Mouse (Mus musculus) liver, postnatal 0 days (tissue): Measurements from ENCODE around the gene Nfix. TPM values are rescaled to one million over a fixed set of nuclear protein-coding genes. Genes with fewer than 3 reads are reported as not detected.

Experiments
- ATAC-seq: fragments of 200-750 bp; cut with Nextera tagmentation; 2 replicates; pipeline ENCODE4 v1.8.0; 2017; ENCODE audit warnings: mild to moderate bottlenecking, moderate library complexity
- DNase-seq: peaks from one replicate; pipeline ENCODE4 v3.0.0-alpha.2; 2016
- H3K27ac ChIP-seq: fragments of 300-500 bp; sonication (generic); 2 replicates; pipeline ENCODE4 v1.5.1; 2014; ENCODE audit warnings: antibody characterized with exemption, moderate library complexity, mild to moderate bottlenecking, low read depth
- H3K27me3 ChIP-seq: fragments of 300-500 bp; sonication (generic); 2 replicates; pipeline ENCODE4 v1.6.1; 2014; ENCODE audit warnings: low read length, control low read depth, mixed read lengths; ENCODE audit not compliant: insufficient read depth
- H3K36me3 ChIP-seq: fragments of 300-500 bp; sonication (generic); replicated peaks from 2 replicates; pipeline ENCODE4 v1.6.1; 2014; ENCODE audit warnings: mild to moderate bottlenecking, control low read depth, low read length, moderate library complexity, mixed read lengths; ENCODE audit not compliant: insufficient read depth
- H3K4me1 ChIP-seq: fragments of 300-500 bp; sonication (generic); 2 replicates; pipeline ENCODE4 v1.6.1; 2014; ENCODE audit warnings: antibody characterized with exemption, mild to moderate bottlenecking, control low read depth; ENCODE audit not compliant: insufficient read depth
- H3K4me2 ChIP-seq: fragments of 300-500 bp; sonication (generic); 2 replicates; pipeline ENCODE4 v1.6.1; 2014; ENCODE audit warnings: low read depth, mild to moderate bottlenecking, low read length, moderate library complexity, mixed read lengths
- H3K4me3 ChIP-seq: fragments of 300-500 bp; sonication (generic); 2 replicates; pipeline ENCODE4 v1.5.1; 2014; ENCODE audit warnings: low read depth, low read length
- H3K9ac ChIP-seq: fragments of 300-500 bp; sonication (generic); replicated peaks from 2 replicates; pipeline ENCODE4 v1.6.1; 2014; ENCODE audit warnings: mild to moderate bottlenecking, moderate library complexity
- H3K9me3 ChIP-seq: fragments of 300-500 bp; sonication (generic); 2 replicates; pipeline ENCODE4 v1.6.1; 2016; ENCODE audit warnings: mild to moderate bottlenecking, control low read depth, low read length, mixed read lengths
- CTCF ChIP-seq: sonication (generic); IDR thresholded peaks from 2 replicates; pipeline ENCODE4 v1.5.1; 2016; ENCODE audit warnings: antibody characterized with exemption, low read depth
- EP300 ChIP-seq: IDR thresholded peaks from 2 replicates; pipeline ENCODE4 v1.6.1; 2016; ENCODE audit warnings: antibody characterized with exemption, low read depth, mild to moderate bottlenecking
- WGBS: fragments of 180-500 bp; shearing (Covaris S2); extraction: QIAGEN DNeasy Blood & Tissue Kit; methylation state at CpG from one replicate; pipeline ENCODE4 v1.1.7; 2014; ENCODE audit not compliant: insufficient replicate concordance; 5-methylcytosine and 5-hydroxymethylcytosine counted together
- polyA plus RNA-seq: library from polyadenylated mRNA; unstranded; fragments of >200 nt; fragmentation: Nextera tagmentation; extraction: Ambion mirVana; gene quantifications from 2 replicates; pipeline ENCODE4 v1.2.1, GENCODE M21; 2015

The Nfix gene
- polyA plus RNA-seq, 1 experiment from 2014 or later = 4.7 TPM

DNA sequence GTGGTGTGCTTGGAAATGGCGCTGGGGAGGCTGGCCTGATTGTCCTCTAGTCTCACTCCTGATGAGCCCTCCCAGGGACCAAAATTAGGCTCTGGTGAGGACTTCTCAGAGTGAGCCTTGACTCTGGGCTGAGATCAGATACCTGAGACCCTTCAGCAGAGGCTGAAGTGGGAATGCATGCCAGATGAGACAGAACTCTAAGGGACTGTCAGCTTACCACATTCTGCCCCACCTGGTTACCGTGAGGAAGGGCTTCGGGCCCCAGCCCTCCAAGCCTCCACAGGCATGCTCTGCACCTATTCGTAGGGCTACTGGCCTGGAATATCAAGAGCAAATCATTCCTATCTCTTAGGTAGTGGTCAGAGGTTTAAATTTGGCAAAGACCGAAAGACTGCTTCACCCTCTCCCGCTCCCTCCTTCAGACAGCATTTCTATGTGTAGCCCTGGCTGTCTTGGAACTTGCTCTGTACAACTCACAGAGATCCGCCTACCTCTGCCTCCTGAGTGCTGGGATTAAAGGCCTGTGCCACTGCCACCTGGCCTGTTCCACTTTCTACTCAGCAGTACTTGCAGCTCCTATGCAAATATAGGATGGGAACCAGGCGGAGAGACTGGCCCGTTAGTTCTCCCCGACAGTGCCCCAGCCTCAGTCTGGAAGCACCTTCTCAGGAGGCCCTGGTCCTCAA lies 61.3 kb downstream of the Nfix start:
- no peaks in the 10 kb centered on the region for H3K27me3 ChIP-seq
- ATAC-seq (no peak), DNase-seq (no peak)
- no peak overlapping the region; the same call in 1 of the 2 replicates for H3K27ac ChIP-seq
- H3K9me3 ChIP-seq = no peaks in the 10 kb centered on the region
- H3K4me3 ChIP-seq = no peak overlapping the region
- 78% methylated on average over 10 of the region's 10 CpGs for WGBS
- H3K9ac ChIP-seq = no peak overlapping the region
- H3K4me2 ChIP-seq = no peak overlapping the region
- TF ChIP-seq CTCF = no peak
- no peak for TF ChIP-seq EP300
- H3K4me1 ChIP-seq = peaks cover 23% of the 10 kb centered on the region
- H3K36me3 ChIP-seq = no peaks in the 10 kb centered on the region

DNA sequence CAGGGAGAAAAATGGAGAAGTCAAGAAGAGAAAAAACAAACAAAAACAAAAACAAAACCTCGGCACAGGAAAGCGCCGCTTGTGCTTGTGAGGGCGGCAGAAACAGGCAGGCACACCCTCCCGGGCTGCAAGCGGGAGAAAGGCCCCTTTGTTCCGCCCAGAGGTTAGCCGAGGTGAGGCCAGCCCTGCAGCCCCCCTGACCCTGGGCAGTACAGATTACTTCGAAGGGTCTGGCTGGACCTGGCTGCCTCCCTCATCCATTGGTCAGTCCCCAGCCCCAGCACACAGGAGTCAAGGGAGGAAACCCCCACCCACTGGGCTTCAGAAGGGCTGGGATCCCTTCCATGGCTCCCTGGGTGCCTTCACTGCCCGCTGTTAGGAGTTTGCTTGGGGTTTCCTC lies 61.9 kb downstream of the Nfix start:
- Histone ChIP-seq H3K4me3 (no peak overlapping the region), H3K9ac (0 out of 2 replicates have a peak overlapping the region, but pooled peaks have one; percentile 33), H3K27me3 (no peaks in the 10 kb centered on the region), H3K27ac (no peak overlapping the region), H3K4me1 (peaks cover 18% of the 10 kb centered on the region), H3K4me2 (peak overlapping the region; percentile 58), H3K9me3 (no peaks in the 10 kb centered on the region), H3K36me3 (no peaks in the 10 kb centered on the region)
- ATAC-seq (no peak), DNase-seq (no peak)
- 36% methylated on average over 10 of the region's 10 CpGs for WGBS
- no peak for TF ChIP-seq EP300
- TF ChIP-seq CTCF = no peak

DNA sequence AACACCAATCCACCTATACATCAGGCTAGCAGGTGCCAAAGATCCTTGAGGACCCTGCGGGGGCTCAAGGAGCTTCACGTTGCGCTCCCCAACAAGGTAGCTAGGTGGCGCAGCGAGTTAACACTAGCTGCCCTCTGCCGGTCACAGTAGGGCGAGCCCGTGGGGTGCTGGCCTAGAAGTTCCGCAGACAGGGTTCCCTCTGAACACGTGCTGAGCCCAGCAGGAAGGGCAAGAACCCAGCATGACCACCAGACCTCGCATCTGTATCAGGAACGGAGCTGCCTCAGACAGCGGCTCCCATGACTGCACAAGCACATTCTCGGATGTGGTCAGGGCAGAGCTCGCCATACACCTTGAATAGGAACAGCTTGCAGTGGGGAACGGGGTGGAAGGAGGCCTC lies 62.5 kb downstream of the Nfix start:
- WGBS = 2% methylated on average over 16 of the region's 16 CpGs
- H3K27ac ChIP-seq = no peak overlapping the region
- ATAC-seq (peak; percentile 82), DNase-seq (peak; percentile 88)
- no peaks in the 10 kb centered on the region for H3K36me3 ChIP-seq
- TF ChIP-seq EP300 (no peak), CTCF (peak; percentile 100)
- peaks cover 13% of the 10 kb centered on the region for H3K4me1 ChIP-seq
- no peaks in the 10 kb centered on the region for H3K9me3 ChIP-seq
- H3K27me3 ChIP-seq = no peaks in the 10 kb centered on the region
- peak overlapping the region; percentile 58 for H3K4me2 ChIP-seq
- H3K9ac ChIP-seq = 0 out of 2 replicates have a peak overlapping the region, but pooled peaks have one; percentile 33
- H3K4me3 ChIP-seq = no peak overlapping the region

DNA sequence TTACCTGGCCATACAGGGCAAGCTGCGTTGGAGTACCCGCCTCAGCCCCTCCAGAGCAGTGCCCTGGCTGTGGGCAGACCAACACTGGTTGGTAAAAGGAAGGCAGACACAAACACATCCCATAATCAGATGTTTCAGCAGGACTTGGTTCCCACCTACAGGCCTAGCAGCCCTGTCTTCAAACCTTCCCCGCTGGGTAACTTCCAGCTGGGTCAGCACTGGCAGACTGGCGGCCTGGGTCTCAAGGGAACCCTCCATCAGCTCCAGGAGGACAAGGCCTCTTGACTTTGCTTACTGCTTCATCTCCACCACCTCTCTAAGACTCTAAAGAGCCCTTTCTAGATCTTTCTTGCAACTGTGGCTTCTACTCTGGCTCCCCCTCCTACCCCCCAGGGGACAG lies 63.6 kb downstream of the Nfix start:
- Histone ChIP-seq H3K4me3 (no peak overlapping the region), H3K9ac (no peak overlapping the region), H3K27ac (no peak overlapping the region), H3K4me1 (peaks cover 18% of the 10 kb centered on the region), H3K27me3 (no peaks in the 10 kb centered on the region), H3K4me2 (no peak overlapping the region), H3K36me3 (no peaks in the 10 kb centered on the region), H3K9me3 (no peaks in the 10 kb centered on the region)
- ATAC-seq = no peak
- 88% methylated on average over 4 of the region's 4 CpGs for WGBS
- no peak for DNase-seq
- TF ChIP-seq CTCF (no peak), EP300 (no peak)

GRCm38 (mm10) chr8:84735597-84735996 lies 64.5 kb downstream of the Nfix start:
- Histone ChIP-seq H3K9me3 (no peaks in the 10 kb centered on the region), H3K4me2 (no peak overlapping the region), H3K4me1 (peaks cover 26% of the 10 kb centered on the region), H3K9ac (no peak overlapping the region), H3K27ac (no peak overlapping the region), H3K36me3 (no peaks in the 10 kb centered on the region), H3K27me3 (no peaks in the 10 kb centered on the region), H3K4me3 (no peak overlapping the region)
- no peak for DNase-seq
- no peak for TF ChIP-seq CTCF
- no peak for TF ChIP-seq EP300
- WGBS = 69% methylated on average over 2 of the region's 2 CpGs
- no peak for ATAC-seq

DNA sequence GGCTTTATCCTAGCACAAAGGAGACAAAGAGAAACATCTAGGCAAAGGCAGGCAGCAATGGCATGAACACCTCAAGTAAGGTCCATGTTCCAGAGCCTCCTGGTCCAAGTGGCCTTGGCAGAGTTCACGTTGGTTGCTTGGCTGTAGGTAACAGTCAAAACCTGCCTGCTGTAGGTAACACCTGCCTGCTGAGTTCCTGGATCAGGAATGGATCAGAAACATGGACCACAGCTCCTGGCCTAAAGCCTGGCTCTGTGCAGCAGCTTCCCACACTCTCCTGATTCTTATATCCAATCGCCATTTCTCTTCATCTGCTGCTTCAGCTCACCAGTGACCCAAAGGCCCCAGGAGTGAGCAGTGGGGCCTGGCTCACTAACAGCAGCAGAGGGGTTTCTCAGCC lies 65.5 kb downstream of the Nfix start:
- no peak for ATAC-seq
- no peak overlapping the region for H3K27ac ChIP-seq
- H3K4me2 ChIP-seq = no peak overlapping the region
- H3K9ac ChIP-seq = no peak overlapping the region
- WGBS = 82% methylated on average over 2 of the region's 2 CpGs
- no peaks in the 10 kb centered on the region for H3K36me3 ChIP-seq
- no peaks in the 10 kb centered on the region for H3K9me3 ChIP-seq
- DNase-seq = no peak
- peaks cover 34% of the 10 kb centered on the region for H3K4me1 ChIP-seq
- no peak overlapping the region for H3K4me3 ChIP-seq
- H3K27me3 ChIP-seq = no peaks in the 10 kb centered on the region
- TF ChIP-seq CTCF (no peak), EP300 (no peak)
